Mouse (Mus musculus) neutrophil, adult 5-6 weeks (primary cell): Measurements from ENCODE around the gene Adamts4. TPM values are rescaled to one million over a fixed set of nuclear protein-coding genes. Genes with fewer than 3 reads are reported as not detected.
"Not testable (repeated sequence)": the region's sequence is repeated elsewhere in the genome, so short reads cannot be mapped to it uniquely, and the experiment has no call there.

Experiments
- ATAC-seq: fragments of 151-379, 151-347 bp; 2 replicates; pipeline ENCODE4 v1.8.0; 2017; ENCODE audit warnings: mild to moderate bottlenecking, moderate TSS enrichment; ENCODE audit not compliant: insufficient number of reproducible peaks, poor library complexity, low FRiP score, severe bottlenecking; ENCODE audit errors: extremely low read depth
- total RNA-seq: library from RNA; stranded (forward); fragments of 200-1000 nt; gene quantifications from 2 replicates; pipeline ENCODE4 v1.2.3, GENCODE M21; 2017

Gene Adamts4
- total RNA-seq, 1 experiment from 2014 or later: 0.12 TPM

DNA sequence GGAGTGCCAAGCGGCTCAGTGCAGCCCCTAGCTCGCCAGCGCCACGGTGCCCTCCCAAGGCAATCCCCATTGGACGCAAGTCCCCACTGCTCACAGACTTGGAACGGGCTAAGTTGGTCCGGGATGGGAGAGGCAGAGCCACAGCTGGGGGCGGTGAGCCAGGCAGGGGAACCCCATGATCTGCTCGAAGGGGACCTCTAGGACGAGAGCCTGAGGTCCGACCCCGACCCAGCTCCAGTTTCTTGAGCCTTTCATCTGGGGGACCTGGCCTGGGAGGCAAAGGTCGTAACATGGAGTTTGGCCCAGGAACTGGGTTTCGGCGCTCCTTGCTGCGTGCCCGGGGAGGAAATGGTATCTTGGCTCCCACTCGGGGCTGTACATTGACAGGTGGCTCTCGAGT lies 36.3 kb downstream of the Adamts4 start:
- ATAC-seq: no peak

DNA sequence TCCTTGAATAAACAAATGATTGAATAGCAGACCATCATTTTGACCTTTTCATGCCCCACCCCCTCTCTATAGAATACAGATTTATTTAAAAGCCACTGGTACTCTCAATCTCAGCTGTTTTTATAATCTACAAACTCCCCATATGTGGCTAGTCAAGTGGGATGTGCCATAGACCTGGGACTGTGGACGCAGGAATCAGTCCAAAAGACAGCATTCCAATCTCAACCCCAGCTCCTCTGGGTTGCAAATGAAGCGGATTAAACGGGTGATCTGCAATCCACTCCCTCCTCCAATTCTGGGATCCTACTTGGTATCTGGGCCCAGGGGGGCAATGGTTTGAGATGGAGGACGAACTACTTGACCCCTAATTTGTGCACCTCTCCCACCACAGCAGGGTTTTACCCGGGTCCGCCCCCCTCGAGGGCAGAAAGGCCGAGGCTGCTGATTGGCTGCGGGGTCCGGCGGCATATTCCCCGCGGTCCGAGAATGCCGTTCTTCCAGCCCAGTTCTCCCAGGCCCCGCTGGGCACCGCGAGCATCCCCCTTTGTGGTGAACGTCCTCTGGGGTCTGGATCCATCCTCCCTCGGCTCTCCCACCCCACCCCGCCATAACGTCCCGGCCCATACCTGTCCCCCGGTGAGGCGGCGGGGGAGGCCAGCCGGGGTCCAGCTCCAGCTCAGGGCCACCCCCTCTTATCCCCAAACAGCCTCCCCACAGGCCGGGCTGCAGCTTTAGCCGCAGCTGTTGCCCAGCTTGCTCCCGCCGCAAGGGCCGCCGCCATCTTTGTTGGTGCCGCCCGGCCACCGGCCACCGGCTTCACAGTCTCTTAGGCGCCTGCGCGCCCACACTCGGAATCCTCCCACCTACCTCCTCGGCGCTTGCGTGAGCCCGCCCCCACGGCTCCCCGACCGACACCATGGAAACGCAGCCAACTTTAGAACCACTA lies 37.2 kb downstream of the Adamts4 start, which contains the start of gene Usp21:
Usp21 (minus strand) TSS at position 856 of the 946 bp plus-strand sequence.
- ATAC-seq: peak; percentile 97

- no peak for ATAC-seq
These were observed 38.1 kb downstream of the Adamts4 start for GRCm38 (mm10) chr1:171288328-171288727.

DNA sequence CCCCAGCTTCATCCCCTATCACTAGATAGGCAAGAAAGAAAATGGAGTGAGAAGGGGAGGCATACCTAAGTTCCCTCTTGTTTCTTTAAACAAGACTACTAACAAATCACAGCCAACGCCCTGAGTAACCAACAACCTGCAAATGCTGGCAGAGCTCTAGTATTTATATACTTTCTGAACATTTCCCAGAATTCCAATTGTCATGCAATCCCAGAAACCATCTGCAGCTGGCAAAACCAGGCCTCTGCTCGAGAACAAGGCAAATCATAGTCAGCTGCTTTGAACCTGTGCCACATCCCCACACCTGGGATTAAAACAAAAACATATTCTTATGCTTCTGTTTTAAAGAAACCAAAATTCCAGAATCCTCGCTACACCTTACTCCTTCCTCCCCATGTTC lies 43.1 kb downstream of the Adamts4 start:
- ATAC-seq: no peak

GRCm38 (mm10) chr1:171293906-171294297 lies 43.7 kb downstream of the Adamts4 start:
- no peak for ATAC-seq

GRCm38 (mm10) chr1:171294298-171295062 lies 44.3 kb downstream of the Adamts4 start, which contains the start of gene Ufc1:
Gene Ufc1, minus strand, starts transcription at chr1:171295024.
- ATAC-seq: peak; percentile 99

DNA sequence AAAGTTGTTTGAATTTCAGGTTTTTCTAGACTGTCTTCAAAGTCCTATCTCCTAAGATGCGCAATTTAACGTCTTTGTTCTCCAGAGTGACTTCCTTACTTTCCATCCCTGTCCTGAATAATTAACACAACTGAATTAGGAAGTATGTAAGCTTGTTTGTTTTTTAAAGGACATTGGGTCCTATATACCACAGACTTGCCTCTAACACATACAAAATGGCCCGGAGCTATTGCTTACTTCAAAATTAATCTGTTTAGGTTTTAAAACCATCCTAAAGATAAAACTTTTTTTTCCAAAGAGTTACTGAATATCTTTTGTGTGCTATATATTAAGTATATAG lies 44.8 kb downstream of the Adamts4 start:
- ATAC-seq: no peak

GRCm38 (mm10) chr1:171298226-171298625 lies 48.0 kb downstream of the Adamts4 start:
- no peak for ATAC-seq

GRCm38 (mm10) chr1:171306157-171306556 lies 55.9 kb downstream of the Adamts4 start:
- not testable (repeated sequence) for ATAC-seq

DNA sequence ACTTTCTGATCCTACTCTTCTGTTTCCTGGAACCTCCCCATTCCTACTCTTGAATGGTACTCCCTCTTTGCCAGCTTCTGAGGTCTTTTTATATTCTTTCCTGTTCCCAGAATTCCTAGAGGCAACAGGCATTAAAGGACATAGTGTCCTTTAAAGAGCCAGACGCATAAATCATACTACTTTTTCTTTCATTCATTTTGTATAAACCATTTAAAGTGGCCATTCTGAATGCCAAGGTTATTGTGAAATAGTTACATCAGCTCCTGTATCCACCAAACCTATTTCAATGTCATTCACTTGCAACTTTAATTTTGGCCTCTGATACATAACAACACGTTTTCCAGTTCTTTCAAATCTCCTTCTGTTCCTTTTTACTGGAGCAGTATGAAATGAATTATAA lies 59.1 kb downstream of the Adamts4 start:
- ATAC-seq: no peak

Other genes starting within 250 kb of the Adamts4 start
- gene Fcgr4, start 231.5 kb upstream of the Adamts4 start, total RNA-seq: 134 TPM in 2 replicates
- 682 and 697 TPM in 2 replicates for gene Fcgr3, start 185.5 kb upstream of the Adamts4 start, total RNA-seq
- not detected in 2 replicates for gene Cfap126, start 136.5 kb upstream of the Adamts4 start, total RNA-seq
- gene Sdhc, start 99.8 kb upstream of the Adamts4 start, total RNA-seq: 16.3 and 16.9 TPM in 2 replicates
- gene Mpz, start 99.7 kb upstream of the Adamts4 start, total RNA-seq: not detected in 2 replicates
- 0.49 and 0.81 TPM in 2 replicates for gene Pcp4l1, start 54.2 kb upstream of the Adamts4 start, total RNA-seq
- 0.25 TPM in 1 of 2 replicates, not detected in the other for gene Nr1i3, start 36.5 kb upstream of the Adamts4 start, total RNA-seq
- gene Tomm40l, start 27.9 kb upstream of the Adamts4 start, total RNA-seq: 6.6 and 7.5 TPM in 2 replicates
- not detected in 2 replicates for gene Apoa2, start 25.4 kb upstream of the Adamts4 start, total RNA-seq
- gene Fcer1g, start 16.1 kb upstream of the Adamts4 start, total RNA-seq: 410 and 425 TPM in 2 replicates
- gene Ndufs2, start 967 bp downstream of the Adamts4 start, total RNA-seq: 150 and 174 TPM in 2 replicates
- gene B4galt3, start 19.9 kb downstream of the Adamts4 start, total RNA-seq: 116 and 144 TPM in 2 replicates
- gene Ppox, start 30.8 kb downstream of the Adamts4 start, total RNA-seq: 48.4 and 57.0 TPM in 2 replicates
- 45.5 and 45.7 TPM in 2 replicates for gene Usp21, start 37.6 kb downstream of the Adamts4 start, total RNA-seq
- gene Ufc1, start 44.6 kb downstream of the Adamts4 start, total RNA-seq: 32.0 and 39.7 TPM in 2 replicates
- 24.2 and 30.4 TPM in 2 replicates for gene Dedd, start 78.7 kb downstream of the Adamts4 start, total RNA-seq
- gene Nit1, start 95.2 kb downstream of the Adamts4 start, total RNA-seq: 27.2 and 33.0 TPM in 2 replicates
- gene Pfdn2, start 95.2 kb downstream of the Adamts4 start, total RNA-seq: 13.1 and 18.7 TPM in 2 replicates
- gene Klhdc9, start 110.4 kb downstream of the Adamts4 start, total RNA-seq: 0.58 TPM in 1 of 2 replicates, not detected in the other
- 2.2 and 2.9 TPM in 2 replicates for gene Nectin4, start 119.7 kb downstream of the Adamts4 start, total RNA-seq
- 441 and 469 TPM in 2 replicates for gene Arhgap30, start 138.5 kb downstream of the Adamts4 start, total RNA-seq
- gene Usf1, start 160.9 kb downstream of the Adamts4 start, total RNA-seq: 111 and 138 TPM in 2 replicates
- gene Tstd1, start 168.5 kb downstream of the Adamts4 start, total RNA-seq: 8.8 and 15.2 TPM in 2 replicates
- gene F11r, start 187.1 kb downstream of the Adamts4 start, total RNA-seq: 2.5 and 2.9 TPM in 2 replicates